Mouse (Mus musculus) heart, postnatal 0 days (tissue): ENCODE measurements around the gene Slc16a5. TPM values are rescaled to one million over a fixed set of nuclear protein-coding genes. Genes with fewer than 3 reads are reported as not detected.

Experiments
- ATAC-seq: fragments of 200-750 bp; cut with Nextera tagmentation; 2 replicates; pipeline ENCODE4 v1.8.0; 2017; ENCODE audit warnings: low read depth, moderate number of reproducible peaks, moderate library complexity; ENCODE audit not compliant: insufficient read depth
- DNase-seq: peaks from one replicate; pipeline ENCODE4 v3.0.0-alpha.2; 2016; ENCODE audit warnings: low spot score
- H3K27ac ChIP-seq: fragments of 300-500 bp; sonication (generic); 2 replicates; pipeline ENCODE4 v1.5.1; 2014; ENCODE audit warnings: low read depth, mild to moderate bottlenecking
- H3K27me3 ChIP-seq: fragments of 300-500 bp; sonication (generic); 2 replicates; pipeline ENCODE4 v1.6.1; 2014; ENCODE audit warnings: low read length, mixed read lengths; ENCODE audit not compliant: control insufficient read depth, insufficient read depth
- H3K36me3 ChIP-seq: fragments of 300-500 bp; sonication (generic); replicated peaks from 2 replicates; pipeline ENCODE4 v1.6.1; 2014; ENCODE audit warnings: low read length, mixed read lengths; ENCODE audit not compliant: control insufficient read depth, insufficient read depth
- H3K4me1 ChIP-seq: fragments of 300-500 bp; sonication (generic); 2 replicates; pipeline ENCODE4 v1.6.1; 2014; ENCODE audit warnings: antibody characterized with exemption; ENCODE audit not compliant: control insufficient read depth, insufficient read depth
- H3K4me2 ChIP-seq: fragments of 300-500 bp; sonication (generic); 2 replicates; pipeline ENCODE4 v1.6.1; 2014; ENCODE audit warnings: low read depth, mild to moderate bottlenecking, low read length, moderate library complexity
- H3K4me3 ChIP-seq: fragments of 300-500 bp; sonication (generic); 2 replicates; pipeline ENCODE4 v1.5.1; 2014; ENCODE audit warnings: low read depth, low read length
- H3K9ac ChIP-seq: fragments of 300-500 bp; sonication (generic); replicated peaks from 2 replicates; pipeline ENCODE4 v1.6.1; 2014; ENCODE audit warnings: low read depth, low read length, mixed read lengths
- H3K9me3 ChIP-seq: fragments of 300-500 bp; sonication (generic); replicated peaks from 2 replicates; pipeline ENCODE4 v1.6.1; 2016; ENCODE audit warnings: low read length; ENCODE audit not compliant: control insufficient read depth
- CTCF ChIP-seq: IDR thresholded peaks from 2 replicates; pipeline ENCODE4 v1.5.1; 2016; ENCODE audit warnings: antibody characterized with exemption, control low read depth, low read depth
- EP300 ChIP-seq: IDR thresholded peaks from 2 replicates; pipeline ENCODE4 v1.6.1; 2016; ENCODE audit warnings: antibody characterized with exemption, low read depth
- WGBS: fragments of 180-500 bp; shearing (Covaris S2); extraction: QIAGEN DNeasy Blood & Tissue Kit; methylation state at CpG from one replicate; pipeline ENCODE4 v1.1.7; 2014; 5-methylcytosine and 5-hydroxymethylcytosine counted together
- microRNA-seq: library from miRNA; unstranded; fragments of <30 nt; microRNA quantifications from one replicate; pipeline ENCODE4, GENCODE M21; 2016
- polyA plus RNA-seq: library from polyadenylated mRNA; unstranded; fragments of >200 nt; fragmentation: Nextera tagmentation; extraction: Ambion mirVana; gene quantifications from 2 replicates; pipeline ENCODE4 v1.2.1, GENCODE M21; 2015
- total RNA-seq: library from RNA; depleted of rRNA; stranded (reverse); fragments of >200 nt; gene quantifications from 2 replicates; pipeline ENCODE4 v1.2.3, GENCODE M21; 2014; ENCODE audit warnings: low replicate concordance; rRNA removed

Gene Slc16a5
- total and polyA plus RNA-seq, 2 experiments from 2014 or later = 0.11 to 0.99 TPM

GRCm38 (mm10) chr11:115518693-115519092, 56.4 kb downstream of the Slc16a5 start:
- Histone ChIP-seq H3K36me3 (peaks cover 11% of the 10 kb centered on the region), H3K4me2 (no peak overlapping the region), H3K27ac (peak overlapping the region; percentile 62), H3K9ac (no peak overlapping the region), H3K9me3 (no peaks in the 10 kb centered on the region), H3K27me3 (no peaks in the 10 kb centered on the region), H3K4me1 (peaks cover 18% of the 10 kb centered on the region), H3K4me3 (no peak overlapping the region)
- no peak for DNase-seq
- TF ChIP-seq CTCF (no peak), EP300 (no peak)
- ATAC-seq = no peak
- 51% methylated on average over 9 of the region's 9 CpGs for WGBS

- 78% methylated on average over 3 of the region's 3 CpGs for WGBS
- H3K9me3 ChIP-seq = no peaks in the 10 kb centered on the region
- peak overlapping the region; percentile 80 for H3K27ac ChIP-seq
- peaks cover 20% of the 10 kb centered on the region for H3K36me3 ChIP-seq
- TF ChIP-seq EP300 = no peak
- H3K4me1 ChIP-seq = peaks cover 18% of the 10 kb centered on the region
- no peak overlapping the region for H3K4me2 ChIP-seq
- H3K9ac ChIP-seq = no peak overlapping the region
- no peak overlapping the region for H3K4me3 ChIP-seq
- H3K27me3 ChIP-seq = no peaks in the 10 kb centered on the region
- ATAC-seq (no peak), DNase-seq (no peak)
These were observed 57.3 kb downstream of the Slc16a5 start for GRCm38 (mm10) chr11:115519581-115519980.

GRCm38 (mm10) chr11:115520218-115520617, 57.9 kb downstream of the Slc16a5 start:
- no peak for TF ChIP-seq CTCF
- TF ChIP-seq EP300 = peak; percentile 73
- H3K4me2 ChIP-seq = no peak overlapping the region

GRCm38 (mm10) chr11:115521080-115521479, 58.8 kb downstream of the Slc16a5 start:
- no peak for DNase-seq
- H3K4me1 ChIP-seq = peaks cover 23% of the 10 kb centered on the region
- peak overlapping the region; percentile 90 for H3K27ac ChIP-seq
- H3K27me3 ChIP-seq = no peaks in the 10 kb centered on the region
- peaks cover 35% of the 10 kb centered on the region for H3K36me3 ChIP-seq
- H3K9me3 ChIP-seq = no peaks in the 10 kb centered on the region
- no peak overlapping the region for H3K4me2 ChIP-seq
- no peak overlapping the region for H3K9ac ChIP-seq
- H3K4me3 ChIP-seq = no peak overlapping the region
- ATAC-seq = no peak
- WGBS = 73% methylated on average over 4 of the region's 4 CpGs
- TF ChIP-seq CTCF (no peak), EP300 (no peak)

More at GRCm38 (mm10) chr11:115520218-115520617, 57.9 kb downstream of the Slc16a5 start:
- Histone ChIP-seq H3K4me1 (peaks cover 21% of the 10 kb centered on the region), H3K4me3 (no peak overlapping the region), H3K36me3 (peaks cover 26% of the 10 kb centered on the region), H3K9me3 (no peaks in the 10 kb centered on the region), H3K27ac (peak overlapping the region; percentile 90), H3K27me3 (no peaks in the 10 kb centered on the region), H3K9ac (no peak overlapping the region; the same call in 1 of the 2 replicates)
- ATAC-seq (peak; percentile 91), DNase-seq (peak; percentile 78)
- 52% methylated on average over 2 of the region's 2 CpGs for WGBS

- TF ChIP-seq EP300 (no peak), CTCF (no peak)
- Histone ChIP-seq H3K27ac (0 out of 2 replicates have a peak overlapping the region, but pooled peaks have one; percentile 20), H3K36me3 (peaks cover 46% of the 10 kb centered on the region), H3K9me3 (no peaks in the 10 kb centered on the region), H3K4me2 (no peak overlapping the region), H3K27me3 (no peaks in the 10 kb centered on the region), H3K4me3 (no peak overlapping the region), H3K4me1 (peaks cover 23% of the 10 kb centered on the region), H3K9ac (no peak overlapping the region)
- 90% methylated on average over 2 of the region's 2 CpGs for WGBS
- no peak for ATAC-seq
- no peak for DNase-seq
These were observed 60.0 kb downstream of the Slc16a5 start for GRCm38 (mm10) chr11:115522238-115522637.

GRCm38 (mm10) chr11:115522703-115523102, 60.4 kb downstream of the Slc16a5 start:
- no peak overlapping the region for H3K4me2 ChIP-seq
- H3K4me3 ChIP-seq = no peak overlapping the region
- no peak overlapping the region for H3K27ac ChIP-seq
- H3K9ac ChIP-seq = no peak overlapping the region
- ATAC-seq (no peak), DNase-seq (no peak)
- H3K36me3 ChIP-seq = peaks cover 51% of the 10 kb centered on the region
- H3K9me3 ChIP-seq = no peaks in the 10 kb centered on the region
- no peaks in the 10 kb centered on the region for H3K27me3 ChIP-seq
- TF ChIP-seq EP300 = no peak
- no peak for TF ChIP-seq CTCF
- 69% methylated on average over 2 of the region's 2 CpGs for WGBS
- peaks cover 23% of the 10 kb centered on the region for H3K4me1 ChIP-seq

Small RNA genes lying within 50 kb of the gene (microRNA-seq; reads per million reads assigned to microRNA genes)
- not detected for gene Mir3968

Other genes with a start within 250 kb of the Slc16a5 start
- 0.15 and 1.6 TPM in 2 replicates for gene Grin2c, start 195.2 kb upstream of the Slc16a5 start, total RNA-seq
- gene Grin2c, start 195.2 kb upstream of the Slc16a5 start, polyA plus RNA-seq = not detected in 2 replicates
- 13.8 and 18.2 TPM in 2 replicates for gene Fdxr, start 185.4 kb upstream of the Slc16a5 start, total RNA-seq
- 9.6 and 10.1 TPM in 2 replicates for gene Fdxr, start 185.4 kb upstream of the Slc16a5 start, polyA plus RNA-seq
- 2.9 and 3.5 TPM in 2 replicates for gene Fads6, start 164.8 kb upstream of the Slc16a5 start, total RNA-seq
- gene Fads6, start 164.8 kb upstream of the Slc16a5 start, polyA plus RNA-seq = 0.33 and 0.34 TPM in 2 replicates
- 0.12 TPM in 1 of 2 replicates, not detected in the other for gene Otop2, start 155.3 kb upstream of the Slc16a5 start, total RNA-seq
- gene Otop2, start 155.3 kb upstream of the Slc16a5 start, polyA plus RNA-seq = not detected in 2 replicates
- gene Ush1g, start 140.4 kb upstream of the Slc16a5 start, total RNA-seq = 0.31 TPM in 1 of 2 replicates, not detected in the other
- gene Ush1g, start 140.4 kb upstream of the Slc16a5 start, polyA plus RNA-seq = 0.03 and 0.05 TPM in 2 replicates
- gene Otop3, start 127.7 kb upstream of the Slc16a5 start, total RNA-seq = not detected in 2 replicates
- not detected in 2 replicates for gene Otop3, start 127.7 kb upstream of the Slc16a5 start, polyA plus RNA-seq
- 8.3 and 11.9 TPM in 2 replicates for gene Hid1, start 94.7 kb upstream of the Slc16a5 start, total RNA-seq
- 5.3 and 5.4 TPM in 2 replicates for gene Hid1, start 94.7 kb upstream of the Slc16a5 start, polyA plus RNA-seq
- gene Cdr2l, start 80.6 kb upstream of the Slc16a5 start, total RNA-seq = 23.1 and 26.7 TPM in 2 replicates
- 5.2 and 5.6 TPM in 2 replicates for gene Cdr2l, start 80.6 kb upstream of the Slc16a5 start, polyA plus RNA-seq
- gene Mrpl58, start 58.7 kb upstream of the Slc16a5 start, total RNA-seq = 107 and 285 TPM in 2 replicates
- gene Mrpl58, start 58.7 kb upstream of the Slc16a5 start, polyA plus RNA-seq = 224 and 232 TPM in 2 replicates
- 991 and 1,040 TPM in 2 replicates for gene Atp5h, start 42.5 kb upstream of the Slc16a5 start, total RNA-seq
- 4,106 and 4,345 TPM in 2 replicates for gene Atp5h, start 42.5 kb upstream of the Slc16a5 start, polyA plus RNA-seq
- gene Kctd2, start 42.3 kb upstream of the Slc16a5 start, total RNA-seq = 8.3 and 8.4 TPM in 2 replicates
- gene Kctd2, start 42.3 kb upstream of the Slc16a5 start, polyA plus RNA-seq = 15.1 and 15.6 TPM in 2 replicates
- gene Trim80, start 21.9 kb upstream of the Slc16a5 start, total RNA-seq = not detected in 2 replicates
- gene Trim80, start 21.9 kb upstream of the Slc16a5 start, polyA plus RNA-seq = 0.18 and 0.26 TPM in 2 replicates
- 1.8 and 8.7 TPM in 2 replicates for gene Armc7, start 13.2 kb downstream of the Slc16a5 start, total RNA-seq
- gene Armc7, start 13.2 kb downstream of the Slc16a5 start, polyA plus RNA-seq = 3.3 TPM in 2 replicates
- 24.5 and 28.0 TPM in 2 replicates for gene Nt5c, start 29.4 kb downstream of the Slc16a5 start, total RNA-seq
- 49.8 and 53.7 TPM in 2 replicates for gene Nt5c, start 29.4 kb downstream of the Slc16a5 start, polyA plus RNA-seq
- 433 and 473 TPM in 2 replicates for gene Jpt1, start 51.9 kb downstream of the Slc16a5 start, total RNA-seq
- gene Jpt1, start 51.9 kb downstream of the Slc16a5 start, polyA plus RNA-seq = 496 and 503 TPM in 2 replicates
- 320 and 327 TPM in 2 replicates for gene Sumo2, start 73.8 kb downstream of the Slc16a5 start, total RNA-seq
- gene Sumo2, start 73.8 kb downstream of the Slc16a5 start, polyA plus RNA-seq = 549 and 562 TPM in 2 replicates
- 32.3 and 102 TPM in 2 replicates for gene Nup85, start 102.0 kb downstream of the Slc16a5 start, total RNA-seq
- 33.9 and 40.8 TPM in 2 replicates for gene Nup85, start 102.0 kb downstream of the Slc16a5 start, polyA plus RNA-seq
- 53.1 and 56.7 TPM in 2 replicates for gene Mrps7, start 141.5 kb downstream of the Slc16a5 start, total RNA-seq
- 85.1 and 86.4 TPM in 2 replicates for gene Mrps7, start 141.5 kb downstream of the Slc16a5 start, polyA plus RNA-seq
- 11.8 and 24.0 TPM in 2 replicates for gene Gga3, start 141.6 kb downstream of the Slc16a5 start, total RNA-seq
- 7.0 and 7.2 TPM in 2 replicates for gene Gga3, start 141.6 kb downstream of the Slc16a5 start, polyA plus RNA-seq
- 31.5 and 38.4 TPM in 2 replicates for gene Mif4gd, start 150.5 kb downstream of the Slc16a5 start, total RNA-seq
- gene Mif4gd, start 150.5 kb downstream of the Slc16a5 start, polyA plus RNA-seq = 34.1 and 34.5 TPM in 2 replicates
- gene Slc25a19, start 165.8 kb downstream of the Slc16a5 start, total RNA-seq = 25.0 and 35.1 TPM in 2 replicates
- 35.0 and 41.0 TPM in 2 replicates for gene Slc25a19, start 165.8 kb downstream of the Slc16a5 start, polyA plus RNA-seq
- gene Grb2, start 246.1 kb downstream of the Slc16a5 start, total RNA-seq = 48.6 and 126 TPM in 2 replicates
- gene Grb2, start 246.1 kb downstream of the Slc16a5 start, polyA plus RNA-seq = 96.9 and 116 TPM in 2 replicates